Mouse (Mus musculus): ENCODE measurements around the gene Pomgnt1. TPM values are rescaled to one million over a fixed set of nuclear protein-coding genes. Genes with fewer than 3 reads are reported as not detected.

Pomgnt1 gene
- polyA plus RNA-seq, 1 experiment from 2014 or later, result 71.5 TPM

GRCm38 (mm10) chr4:116174466-116175116 is 51.0 kb downstream of the Pomgnt1 start:
- no peaks in the 10 kb centered on the region for H3K9me3 ChIP-seq (replicated peaks)
- peaks cover 43% of the 10 kb centered on the region for H3K4me1 ChIP-seq (replicated peaks)
- H3K27ac ChIP-seq (ENCODE audit: poor library complexity, severe bottlenecking), result peak overlapping the region; percentile 90
- no peaks in the 10 kb centered on the region for H3K36me3 ChIP-seq
- WGBS, result 17% methylated on average over 6 of the region's 6 CpGs
- H3K9ac ChIP-seq, result peak overlapping the region; percentile 55; the same call in 1 of the 2 replicates
- H3K4me3 ChIP-seq, result no peak overlapping the region
- ATAC-seq (ENCODE audit: insufficient number of reproducible peaks, low FRiP score), result peak; percentile 68
- peak overlapping the region; percentile 17; the same call in 1 of the 2 replicates for H3K4me2 ChIP-seq
- no peaks in the 10 kb centered on the region for H3K27me3 ChIP-seq (replicated peaks)

- no peak overlapping the region for H3K4me2 ChIP-seq
- H3K4me3 ChIP-seq, result no peak overlapping the region
Measured at GRCm38 (mm10) chr4:116175136-116175535, 51.5 kb downstream of the Pomgnt1 start.

GRCm38 (mm10) chr4:116175711-116176542 is 52.3 kb downstream of the Pomgnt1 start:
- no peaks in the 10 kb centered on the region for H3K27me3 ChIP-seq (replicated peaks)
- H3K9me3 ChIP-seq (replicated peaks), result no peaks in the 10 kb centered on the region
- H3K4me1 ChIP-seq (replicated peaks), result peaks cover 43% of the 10 kb centered on the region
- WGBS, result 31% methylated on average over 7 of the region's 7 CpGs
- peak overlapping the region; percentile 34 for H3K4me3 ChIP-seq
- peak; percentile 40 for ATAC-seq (ENCODE audit: insufficient number of reproducible peaks, low FRiP score)
- no peaks in the 10 kb centered on the region for H3K36me3 ChIP-seq
- peak overlapping the region; percentile 66 for H3K9ac ChIP-seq
- peak overlapping the region; percentile 64 for H3K4me2 ChIP-seq
- peak overlapping the region; percentile 90 for H3K27ac ChIP-seq (ENCODE audit: poor library complexity, severe bottlenecking)

More at GRCm38 (mm10) chr4:116175136-116175535, 51.5 kb downstream of the Pomgnt1 start:
- peaks cover 43% of the 10 kb centered on the region for H3K4me1 ChIP-seq (replicated peaks)
- no peaks in the 10 kb centered on the region for H3K9me3 ChIP-seq (replicated peaks)
- no peak overlapping the region for H3K9ac ChIP-seq
- no peaks in the 10 kb centered on the region for H3K36me3 ChIP-seq
- peak overlapping the region; percentile 90 for H3K27ac ChIP-seq (ENCODE audit: poor library complexity, severe bottlenecking)
- ATAC-seq (ENCODE audit: insufficient number of reproducible peaks, low FRiP score), result no peak
- no peaks in the 10 kb centered on the region for H3K27me3 ChIP-seq (replicated peaks)

GRCm38 (mm10) chr4:116176543-116176988 is 52.9 kb downstream of the Pomgnt1 start:
- no peaks in the 10 kb centered on the region for H3K9me3 ChIP-seq (replicated peaks)
- peaks cover 43% of the 10 kb centered on the region for H3K4me1 ChIP-seq (replicated peaks)
- H3K27me3 ChIP-seq (replicated peaks), result no peaks in the 10 kb centered on the region
- H3K36me3 ChIP-seq, result no peaks in the 10 kb centered on the region
- peak overlapping the region; percentile 34 for H3K4me3 ChIP-seq
- H3K4me2 ChIP-seq, result peak overlapping the region; percentile 64
- peak overlapping the region; percentile 66 for H3K9ac ChIP-seq
- WGBS, result 15% methylated on average over 10 of the region's 10 CpGs
- peak; percentile 62 for ATAC-seq (ENCODE audit: insufficient number of reproducible peaks, low FRiP score)
- H3K27ac ChIP-seq (ENCODE audit: poor library complexity, severe bottlenecking), result peak overlapping the region; percentile 90

GRCm38 (mm10) chr4:116177140-116177539 is 53.5 kb downstream of the Pomgnt1 start:
- ATAC-seq (ENCODE audit: insufficient number of reproducible peaks, low FRiP score), result no peak; the same call in 1 of the 2 replicates
- 31% methylated on average over 5 of the region's 5 CpGs for WGBS
- Histone ChIP-seq H3K9ac (peak overlapping the region; percentile 29; the same call in 1 of the 2 replicates), H3K4me3 (no peak overlapping the region), H3K4me1 (replicated peaks) (peaks cover 43% of the 10 kb centered on the region), H3K4me2 (peak overlapping the region; percentile 64), H3K36me3 (no peaks in the 10 kb centered on the region), H3K27ac (ENCODE audit: poor library complexity, severe bottlenecking) (peak overlapping the region; percentile 90), H3K27me3 (replicated peaks) (no peaks in the 10 kb centered on the region), H3K9me3 (replicated peaks) (no peaks in the 10 kb centered on the region)

- H3K9ac ChIP-seq, result no peak overlapping the region
- H3K4me2 ChIP-seq, result no peak overlapping the region
- H3K4me1 ChIP-seq (replicated peaks), result peaks cover 23% of the 10 kb centered on the region
- no peak overlapping the region for H3K4me3 ChIP-seq
- no peak for ATAC-seq (ENCODE audit: insufficient number of reproducible peaks, low FRiP score)
- WGBS, result 41% methylated on average over 3 of the region's 3 CpGs
- H3K36me3 ChIP-seq, result no peaks in the 10 kb centered on the region
- no peaks in the 10 kb centered on the region for H3K9me3 ChIP-seq (replicated peaks)
- no peaks in the 10 kb centered on the region for H3K27me3 ChIP-seq (replicated peaks)
- H3K27ac ChIP-seq (ENCODE audit: poor library complexity, severe bottlenecking), result no peak overlapping the region
Measured at GRCm38 (mm10) chr4:116182079-116182478, 58.4 kb downstream of the Pomgnt1 start.

GRCm38 (mm10) chr4:116182745-116183144 is 59.1 kb downstream of the Pomgnt1 start:
- WGBS, result 2% methylated on average over 12 of the region's 12 CpGs
- Histone ChIP-seq H3K9me3 (replicated peaks) (no peaks in the 10 kb centered on the region), H3K36me3 (no peaks in the 10 kb centered on the region), H3K9ac (peak overlapping the region; percentile 39; the same call in 1 of the 2 replicates), H3K27ac (ENCODE audit: poor library complexity, severe bottlenecking) (0 out of 2 replicates have a peak overlapping the region, but pooled peaks have one; percentile 26), H3K4me1 (replicated peaks) (peaks cover 17% of the 10 kb centered on the region), H3K4me3 (peak overlapping the region; percentile 40), H3K4me2 (peak overlapping the region; percentile 69), H3K27me3 (replicated peaks) (no peaks in the 10 kb centered on the region)
- no peak; the same call in 1 of the 2 replicates for ATAC-seq (ENCODE audit: insufficient number of reproducible peaks, low FRiP score)

GRCm38 (mm10) chr4:116185083-116185482 is 61.4 kb downstream of the Pomgnt1 start:
- H3K4me1 ChIP-seq (replicated peaks), result peaks cover 15% of the 10 kb centered on the region
- H3K4me2 ChIP-seq, result no peak overlapping the region
- 74% methylated on average over 4 of the region's 4 CpGs for WGBS
- H3K27ac ChIP-seq (ENCODE audit: poor library complexity, severe bottlenecking), result no peak overlapping the region
- no peaks in the 10 kb centered on the region for H3K27me3 ChIP-seq (replicated peaks)
- no peak overlapping the region for H3K9ac ChIP-seq
- no peaks in the 10 kb centered on the region for H3K36me3 ChIP-seq
- H3K9me3 ChIP-seq (replicated peaks), result no peaks in the 10 kb centered on the region
- ATAC-seq (ENCODE audit: insufficient number of reproducible peaks, low FRiP score), result no peak
- H3K4me3 ChIP-seq, result no peak overlapping the region

- ATAC-seq (ENCODE audit: insufficient number of reproducible peaks, low FRiP score), result no peak
- H3K4me2 ChIP-seq, result no peak overlapping the region
- 48% methylated on average over 4 of the region's 4 CpGs for WGBS
- no peak overlapping the region for H3K4me3 ChIP-seq
- H3K27me3 ChIP-seq (replicated peaks), result no peaks in the 10 kb centered on the region
- H3K9ac ChIP-seq, result peak overlapping the region; percentile 28; the same call in 1 of the 2 replicates
- no peaks in the 10 kb centered on the region for H3K36me3 ChIP-seq
- H3K4me1 ChIP-seq (replicated peaks), result peaks cover 16% of the 10 kb centered on the region
- H3K9me3 ChIP-seq (replicated peaks), result no peaks in the 10 kb centered on the region
- no peak overlapping the region for H3K27ac ChIP-seq (ENCODE audit: poor library complexity, severe bottlenecking)
Measured at GRCm38 (mm10) chr4:116192286-116192835, 68.7 kb downstream of the Pomgnt1 start.

- Histone ChIP-seq H3K4me2 (no peak overlapping the region), H3K4me1 (replicated peaks) (peaks cover 16% of the 10 kb centered on the region), H3K9me3 (replicated peaks) (no peaks in the 10 kb centered on the region), H3K27ac (ENCODE audit: poor library complexity, severe bottlenecking) (no peak overlapping the region), H3K4me3 (no peak overlapping the region), H3K9ac (no peak overlapping the region), H3K27me3 (replicated peaks) (no peaks in the 10 kb centered on the region), H3K36me3 (no peaks in the 10 kb centered on the region)
- no peak for ATAC-seq (ENCODE audit: insufficient number of reproducible peaks, low FRiP score)
- 31% methylated on average over 9 of the region's 9 CpGs for WGBS
Measured at GRCm38 (mm10) chr4:116193583-116194383, 70.1 kb downstream of the Pomgnt1 start.
